Mouse (Mus musculus): Measurements from ENCODE around the gene B3gnt2. TPM values are rescaled to one million over a fixed set of nuclear protein-coding genes. Genes with fewer than 3 reads are reported as not detected.

B3gnt2 gene
- total and polyA plus RNA-seq, 3 experiments = 36.8 to 66.4 TPM; not detected in 1

GRCm38 (mm10) chr11:22756168-22756980, 104.4 kb downstream of the B3gnt2 start:
- Histone ChIP-seq H3K36me3 (ENCODE audit: control insufficient read depth in 1 of 2, insufficient read depth in 2 of 2, low read length in 2 of 2) (no peaks in the 10 kb centered on the region), H3K79me2 (ENCODE audit: control insufficient read depth, insufficient read depth, low read length, poor library complexity) (no peaks in the 10 kb centered on the region), H3K9ac (ENCODE audit: control insufficient read depth, low read depth, low read length, poor library complexity, severe bottlenecking) (no peak overlapping the region), H3K4me1 (ENCODE audit: control insufficient read depth in 1 of 2, insufficient read depth in 2 of 2, low read length in 2 of 2) (no peaks in the 10 kb centered on the region), H3K27ac (ENCODE audit: control insufficient read depth, low read depth, low read length) (no peak overlapping the region), H3K4me3 (ENCODE audit: control insufficient read depth in 1 of 2, insufficient read depth in 1 of 2, low read depth in 2 of 2, low read length in 2 of 2) (no peak overlapping the region), H3K9me3 (replicated peaks; ENCODE audit: insufficient read depth, low read length) (no peaks in the 10 kb centered on the region), H3K27me3 (ENCODE audit: control insufficient read depth in 1 of 2, insufficient read depth in 2 of 2, low read length in 2 of 2) (no peaks in the 10 kb centered on the region)
- no peak for DNase-seq (ENCODE audit: low read depth, low spot score)
- TF ChIP-seq TBP (IDR thresholded peaks at IDR 0.05; ENCODE audit: low read depth, low read length) (no peak), HCFC1 (IDR thresholded peaks at IDR 0.05; ENCODE audit: low read depth, low read length) (no peak), POLR2AphosphoS2 (IDR thresholded peaks at IDR 0.05; ENCODE audit: low read length) (peak; percentile 91), ZMIZ1 (IDR thresholded peaks at IDR 0.05; ENCODE audit: low read depth, low read length) (0 out of 2 replicates have a peak, but pooled peaks have one; percentile 39), POLR2A (IDR thresholded peaks at IDR 0.05; ENCODE audit: control insufficient read depth in 1 of 2, insufficient read depth in 1 of 2, low read depth in 1 of 2, low read length in 2 of 2, poor library complexity in 1 of 2) (peak in 1 of 2 experiments; percentile 46; a peak in 2 of 4 replicates), MAX (IDR thresholded peaks at IDR 0.05; ENCODE audit: low read length) (no peak), SMC3 (IDR thresholded peaks at IDR 0.05; ENCODE audit: low read depth, low read length) (0 out of 2 replicates have a peak, but pooled peaks have one; percentile 15), MYB (IDR thresholded peaks at IDR 0.05; ENCODE audit: low read depth, low read length) (0 out of 2 replicates have a peak, but pooled peaks have one; percentile 29)

GRCm38 (mm10) chr11:22755180-22755579, 105.6 kb downstream of the B3gnt2 start:
- no peaks in the 10 kb centered on the region for H3K9me3 ChIP-seq (replicated peaks; ENCODE audit: insufficient read depth, low read length)
- H3K4me1 ChIP-seq (ENCODE audit: control insufficient read depth in 1 of 2, insufficient read depth in 2 of 2, low read length in 2 of 2) = no peaks in the 10 kb centered on the region
- no peak overlapping the region for H3K9ac ChIP-seq (ENCODE audit: control insufficient read depth, low read depth, low read length, poor library complexity, severe bottlenecking)
- H3K79me2 ChIP-seq (ENCODE audit: control insufficient read depth, insufficient read depth, low read length, poor library complexity) = no peaks in the 10 kb centered on the region
- no peaks in the 10 kb centered on the region for H3K36me3 ChIP-seq (ENCODE audit: control insufficient read depth in 1 of 2, insufficient read depth in 2 of 2, low read length in 2 of 2)
- H3K4me3 ChIP-seq (ENCODE audit: control insufficient read depth in 1 of 2, insufficient read depth in 1 of 2, low read depth in 2 of 2, low read length in 2 of 2) = no peak overlapping the region
- no peak overlapping the region for H3K27ac ChIP-seq (ENCODE audit: control insufficient read depth, low read depth, low read length)
- DNase-seq (ENCODE audit: low read depth, low spot score) = no peak
- TF ChIP-seq NRF1 (IDR thresholded peaks at IDR 0.05; ENCODE audit: insufficient read depth, low read depth, low read length, poor library complexity, severe bottlenecking) (no peak), MAFK (IDR thresholded peaks at IDR 0.05; ENCODE audit: borderline replicate concordance, low read depth, low read length) (no peak), RAD21 (IDR thresholded peaks at IDR 0.05; ENCODE audit: low read depth, low read length) (no peak), TAL1 (IDR thresholded peaks at IDR 0.05; ENCODE audit: low read length) (no peak), SIN3A (IDR thresholded peaks at IDR 0.05; ENCODE audit: low read length) (no peak), ZC3H11A (IDR thresholded peaks at IDR 0.05; ENCODE audit: low read depth, low read length) (no peak), UBTF (IDR thresholded peaks at IDR 0.05; ENCODE audit: borderline replicate concordance, insufficient read depth, low read depth, low read length) (no peak), CHD1 (IDR thresholded peaks at IDR 0.05; ENCODE audit: low read depth, low read length) (no peak)
- H3K27me3 ChIP-seq (ENCODE audit: control insufficient read depth in 1 of 2, insufficient read depth in 2 of 2, low read length in 2 of 2) = no peaks in the 10 kb centered on the region
